Comparison of ENCODE assay signal across 12 mouse cellular contexts in the genomic region with DNA sequence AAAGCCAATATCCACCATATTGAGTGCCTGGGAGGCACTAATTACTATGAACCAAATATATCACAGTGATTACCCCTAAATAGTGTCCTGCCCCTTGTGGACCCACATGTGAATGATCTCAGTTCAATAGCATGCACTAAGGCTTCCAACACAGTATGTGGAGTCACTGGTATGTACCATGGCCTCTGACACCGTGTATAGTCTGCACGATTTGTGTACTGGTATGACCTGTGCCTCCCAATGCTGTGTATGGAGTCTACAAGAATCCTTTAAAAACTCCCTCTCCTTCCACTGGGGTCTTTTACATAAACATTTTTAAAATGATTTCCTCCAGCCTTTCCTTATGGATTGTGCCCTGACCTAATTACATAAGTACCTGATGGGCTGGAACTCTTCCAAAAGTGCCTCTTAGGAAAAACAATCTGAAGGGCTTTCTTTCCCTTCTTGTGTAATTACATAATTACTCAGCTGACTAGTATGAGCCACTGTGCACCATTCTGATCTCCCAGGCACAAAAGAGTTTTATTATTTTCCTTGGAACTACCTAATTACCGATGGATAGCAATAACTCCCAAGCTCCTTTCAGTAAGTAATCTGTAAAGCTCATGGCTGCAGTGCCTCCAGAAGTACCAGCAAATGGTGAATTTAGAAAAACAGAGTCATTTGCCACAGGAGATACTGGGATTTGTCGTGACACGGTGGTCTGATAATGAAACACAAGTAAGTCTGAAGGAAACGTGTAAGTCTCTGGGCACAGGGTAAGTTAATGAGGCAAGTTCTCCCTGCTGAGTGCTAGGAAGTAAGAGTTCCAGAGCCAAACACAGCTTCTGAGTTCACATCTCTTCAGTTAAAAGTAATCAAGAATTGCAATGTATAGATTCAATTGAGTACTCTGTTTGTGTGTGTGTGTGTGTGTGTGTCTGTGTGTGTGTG.
A peak's percentile ranks its signal among the peaks of the same experiment; 100 is the strongest.
DNase-seq lines count a peak whose midpoint lies in the region; ATAC-seq and TF ChIP-seq lines count a peak whose summit lies in the region.
"Had no signal": no experiment of that assay in that cellular context is flagged by ENCODE, and none has a peak within 500 bp of the region (broad histone marks: within the 10 kb centered on the region; RNA-seq: fewer than 3 reads in every experiment).

No protein-coding gene starts in this region.

- no peak overlapping the region for H3K4me3 ChIP-seq in hindbrain, embryonic 13.5 days
- H3K4me3 ChIP-seq in hindbrain, embryonic 10.5 days, result no peak overlapping the region
- H3K4me3 ChIP-seq in forebrain, embryonic 14.5 days (ENCODE audit: low read depth, low read length), result no peak overlapping the region
- no peak overlapping the region for H3K4me3 ChIP-seq in liver, embryonic 11.5 days (ENCODE audit: low read depth, low read length)
- H3K4me3 ChIP-seq: erythroblast, embryonic 14.5 days had no signal

- ATAC-seq in hindbrain, embryonic 13.5 days (ENCODE audit: low FRiP score), result peak; percentile 79
- peak; percentile 36 for ATAC-seq in Patski
- ATAC-seq in forebrain, embryonic 14.5 days, result peak; percentile 48
- ATAC-seq in liver, embryonic 11.5 days (replicated peaks; ENCODE audit: low FRiP score), result no peak

- in situ Hi-C loops in Patski (cut with MboI; ENCODE audit: low pct_unique_long_range_greater_than_20kb), result no loop called here

- no peak overlapping the region for H3K4me2 ChIP-seq in hindbrain, embryonic 13.5 days
- no peak overlapping the region for H3K4me2 ChIP-seq in forebrain, embryonic 14.5 days (ENCODE audit: low read length)
- H3K4me2 ChIP-seq in liver, embryonic 11.5 days, result no peak overlapping the region

- no peaks in the 10 kb centered on the region for H3K36me3 ChIP-seq in hindbrain, embryonic 13.5 days
- H3K36me3 ChIP-seq in hindbrain, embryonic 10.5 days, result no peaks in the 10 kb centered on the region
- H3K36me3 ChIP-seq in forebrain, embryonic 14.5 days (ENCODE audit: control insufficient read depth, insufficient read depth, low read length), result no peaks in the 10 kb centered on the region
- no peaks in the 10 kb centered on the region for H3K36me3 ChIP-seq in liver, embryonic 11.5 days (ENCODE audit: control insufficient read depth, insufficient read depth, low read length)

- no peak overlapping the region for H3K27ac ChIP-seq in hindbrain, embryonic 13.5 days
- no peak overlapping the region for H3K27ac ChIP-seq in hindbrain, embryonic 10.5 days
- H3K27ac ChIP-seq in forebrain, embryonic 14.5 days (ENCODE audit: low read depth, low read length), result no peak overlapping the region
- no peak overlapping the region for H3K27ac ChIP-seq in liver, embryonic 11.5 days (ENCODE audit: low read depth, low read length)
- H3K27ac ChIP-seq: kidney, postnatal 0 days; macrophage had no signal

- H3K9ac ChIP-seq in hindbrain, embryonic 13.5 days, result no peak overlapping the region
- H3K9ac ChIP-seq in forebrain, embryonic 14.5 days (ENCODE audit: low read length), result no peak overlapping the region
- no peak overlapping the region for H3K9ac ChIP-seq in liver, embryonic 11.5 days (ENCODE audit: low read depth, low read length)

- H3K9me3 ChIP-seq in hindbrain, embryonic 13.5 days, result no peaks in the 10 kb centered on the region
- H3K9me3 ChIP-seq in hindbrain, embryonic 10.5 days, result no peaks in the 10 kb centered on the region
- no peaks in the 10 kb centered on the region for H3K9me3 ChIP-seq in forebrain, embryonic 14.5 days (replicated peaks; ENCODE audit: control insufficient read depth, low read length)
- no peaks in the 10 kb centered on the region for H3K9me3 ChIP-seq in liver, embryonic 11.5 days (ENCODE audit: control insufficient read depth, low read length)

- no peaks in the 10 kb centered on the region for H3K27me3 ChIP-seq in hindbrain, embryonic 13.5 days
- no peaks in the 10 kb centered on the region for H3K27me3 ChIP-seq in hindbrain, embryonic 10.5 days (ENCODE audit: insufficient read depth, poor library complexity, severe bottlenecking)
- no peaks in the 10 kb centered on the region for H3K27me3 ChIP-seq in Patski
- H3K27me3 ChIP-seq in forebrain, embryonic 14.5 days (replicated peaks; ENCODE audit: control insufficient read depth, insufficient read depth, low read length), result no peaks in the 10 kb centered on the region
- H3K27me3 ChIP-seq in liver, embryonic 11.5 days (replicated peaks; ENCODE audit: control insufficient read depth, insufficient read depth, low read length), result no peaks in the 10 kb centered on the region

- DNase-seq in hindbrain, embryonic 10.5 days (ENCODE audit: low spot score), result no peak
- DNase-seq in Patski (ENCODE audit: low read depth, low spot score), result no peak
- peak; percentile 37 for DNase-seq in forebrain, embryonic 14.5 days (ENCODE audit: low spot score)
- peak; percentile 59 for DNase-seq in lung, postnatal 25 days (ENCODE audit: low spot score)
- DNase-seq in kidney, postnatal 36 days, result no peak
- DNase-seq in left cerebral cortex, postnatal 4 days, result no peak
- no peak for DNase-seq in liver, embryonic 11.5 days (ENCODE audit: low spot score)
- DNase-seq: heart, adult 18-20 months had no signal

- WGBS in hindbrain, embryonic 13.5 days, result 69% methylated on average over 6 of the region's 6 CpGs
- WGBS in hindbrain, embryonic 10.5 days, result 84% methylated on average over 6 of the region's 6 CpGs
- 30% methylated on average over 6 of the region's 6 CpGs for WGBS in forebrain, embryonic 14.5 days
- WGBS in liver, embryonic 11.5 days, result 77% methylated on average over 6 of the region's 6 CpGs

- CTCF ChIA-PET in Patski (lab: Charles Lee), result no interaction called here

- no peaks in the 10 kb centered on the region for H3K4me1 ChIP-seq in hindbrain, embryonic 13.5 days (replicated peaks)
- no peaks in the 10 kb centered on the region for H3K4me1 ChIP-seq in hindbrain, embryonic 10.5 days (replicated peaks)
- peaks cover 3% of the 10 kb centered on the region for H3K4me1 ChIP-seq in forebrain, embryonic 14.5 days (ENCODE audit: control insufficient read depth, insufficient read depth, low read length)
- H3K4me1 ChIP-seq in liver, embryonic 11.5 days (replicated peaks; ENCODE audit: control insufficient read depth, insufficient read depth, low read length), result no peaks in the 10 kb centered on the region

- POLR2A ChIA-PET in Patski (lab: Charles Lee), result no interaction called here

- intact Hi-C loops in left cerebral cortex, postnatal 4 days (cut with DNase I), result no loop called here

- no peak for TF ChIP-seq CTCF in Patski (IDR thresholded peaks at IDR 0.05)

Comparison
In these comparisons a context has a peak if more than half of its experiments do, and no peak if none do; other contexts are left out.
1. DNase-seq: peak in forebrain, embryonic 14.5 days (single experiment) and lung, postnatal 25 days (single experiment); none in hindbrain, embryonic 10.5 days (single experiment), Patski (single experiment), kidney, postnatal 36 days (0 of 2), left cerebral cortex, postnatal 4 days (single experiment) and liver, embryonic 11.5 days (single experiment).